Mouse (Mus musculus) hindbrain, embryonic 13.5 days (tissue): ENCODE data around the gene Mfsd7a. TPM values are rescaled to one million over a fixed set of nuclear protein-coding genes. Genes with fewer than 3 reads are reported as not detected.

Experiments used
- ATAC-seq: fragments of 200-750 bp; cut with Nextera tagmentation; 2 replicates; pipeline ENCODE4 v1.8.0; 2017; ENCODE audit warnings: moderate TSS enrichment; ENCODE audit not compliant: low FRiP score
- H3K27ac ChIP-seq: fragments of 300-500 bp; sonication (generic); 2 replicates; pipeline ENCODE4 v1.5.1; 2015; ENCODE audit warnings: inconsistent platforms, mild to moderate bottlenecking, moderate library complexity
- H3K27me3 ChIP-seq: fragments of 300-500 bp; sonication (generic); 2 replicates; pipeline ENCODE4 v1.6.1; 2015; ENCODE audit warnings: mild to moderate bottlenecking, inconsistent platforms
- H3K36me3 ChIP-seq: fragments of 300-500 bp; sonication (generic); 2 replicates; pipeline ENCODE4 v1.6.1; 2015; ENCODE audit warnings: mild to moderate bottlenecking, inconsistent platforms
- H3K4me1 ChIP-seq: fragments of 300-500 bp; sonication (generic); replicated peaks from 2 replicates; pipeline ENCODE4 v1.6.1; 2015; ENCODE audit warnings: inconsistent platforms
- H3K4me2 ChIP-seq: fragments of 300-500 bp; sonication (generic); 2 replicates; pipeline ENCODE4 v1.6.1; 2015; ENCODE audit warnings: inconsistent platforms, mild to moderate bottlenecking, moderate library complexity
- H3K4me3 ChIP-seq: fragments of 300-500 bp; sonication (generic); 2 replicates; pipeline ENCODE4 v1.5.1; 2015; ENCODE audit warnings: mild to moderate bottlenecking, inconsistent platforms
- H3K9ac ChIP-seq: fragments of 300-500 bp; sonication (generic); 2 replicates; pipeline ENCODE4 v1.6.1; 2015; ENCODE audit warnings: mild to moderate bottlenecking, inconsistent platforms
- H3K9me3 ChIP-seq: fragments of 300-500 bp; sonication (generic); 2 replicates; pipeline ENCODE4 v1.6.1; 2016; ENCODE audit warnings: inconsistent platforms
- WGBS: fragments of 180-500 bp; shearing (Covaris S2); methylation state at CpG from one replicate; pipeline ENCODE4 v1.1.7; 2015; 5-methylcytosine and 5-hydroxymethylcytosine counted together
- polyA plus RNA-seq: library from polyadenylated mRNA; unstranded; fragments of >200 nt; fragmentation: Nextera tagmentation; extraction: Ambion mirVana; gene quantifications from 2 replicates; pipeline ENCODE4 v1.2.1, GENCODE M21; 2015

The Mfsd7a gene
- polyA plus RNA-seq, 1 experiment from 2014 or later: 0.17 TPM

DNA sequence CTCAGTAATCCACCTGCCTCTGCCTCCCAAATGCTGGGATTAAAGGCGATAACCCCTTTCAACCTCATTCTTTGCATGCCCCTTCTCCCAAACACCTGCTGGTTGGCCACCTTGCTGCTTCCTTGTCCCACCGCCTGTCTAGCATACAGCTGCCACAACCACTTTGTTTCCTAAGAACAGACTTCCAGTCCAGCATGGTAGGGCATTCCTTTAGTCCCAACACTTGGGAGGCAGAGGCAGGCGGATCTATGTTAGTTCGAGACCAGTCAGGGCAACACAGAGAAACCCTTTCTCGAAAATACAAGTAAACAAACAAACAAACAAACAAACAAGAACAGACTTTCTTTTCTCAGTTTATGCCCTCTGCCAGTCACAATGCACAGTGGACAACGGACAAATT is 11.8 kb upstream of the Mfsd7a start:
- H3K27me3 ChIP-seq: peaks cover 23% of the 10 kb centered on the region
- H3K9ac ChIP-seq: peak overlapping the region; percentile 65; the same call in 1 of the 2 replicates
- H3K4me3 ChIP-seq: peak overlapping the region; percentile 92
- H3K4me1 ChIP-seq: peaks cover 37% of the 10 kb centered on the region
- peak overlapping the region; percentile 100 for H3K4me2 ChIP-seq
- no peak overlapping the region for H3K27ac ChIP-seq
- 45% methylated on average over 6 of the region's 6 CpGs for WGBS
- ATAC-seq: 0 out of 2 replicates have a peak, but pooled peaks have one; percentile 0
- no peaks in the 10 kb centered on the region for H3K36me3 ChIP-seq
- no peaks in the 10 kb centered on the region for H3K9me3 ChIP-seq

GRCm38 (mm10) chr5:108458706-108459105 is 10.0 kb upstream of the Mfsd7a start:
- no peaks in the 10 kb centered on the region for H3K36me3 ChIP-seq
- no peak overlapping the region for H3K4me2 ChIP-seq
- H3K27me3 ChIP-seq: peaks cover 23% of the 10 kb centered on the region
- H3K9ac ChIP-seq: no peak overlapping the region
- no peaks in the 10 kb centered on the region for H3K9me3 ChIP-seq
- ATAC-seq: no peak
- WGBS: 78% methylated on average over 2 of the region's 2 CpGs
- H3K4me1 ChIP-seq: peaks cover 22% of the 10 kb centered on the region
- H3K4me3 ChIP-seq: no peak overlapping the region
- H3K27ac ChIP-seq: no peak overlapping the region

DNA sequence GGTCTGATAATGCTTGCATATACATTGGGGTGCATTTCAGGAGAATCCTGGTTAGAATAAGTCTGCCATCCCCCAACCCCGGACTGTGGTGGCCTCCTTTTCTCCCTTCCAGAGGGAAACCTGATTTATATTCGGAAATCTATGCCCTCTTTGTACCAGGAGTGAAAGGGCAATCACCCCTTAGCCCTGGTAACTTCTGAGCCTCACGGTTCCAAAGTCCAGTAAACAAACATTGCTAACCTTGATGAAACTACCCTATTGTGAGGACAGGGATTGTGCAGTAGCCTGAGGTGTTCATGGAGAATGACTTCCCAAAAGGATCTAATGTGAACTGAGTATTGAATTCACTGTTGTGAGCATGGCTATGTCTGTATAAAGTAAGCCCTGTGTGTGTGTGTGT is 5.4 kb upstream of the Mfsd7a start:
- Histone ChIP-seq H3K4me1 (no peaks in the 10 kb centered on the region; the same call in 1 of the 2 replicates), H3K9me3 (no peaks in the 10 kb centered on the region), H3K4me3 (no peak overlapping the region), H3K27ac (no peak overlapping the region), H3K9ac (no peak overlapping the region), H3K36me3 (no peaks in the 10 kb centered on the region), H3K4me2 (no peak overlapping the region), H3K27me3 (peaks cover 16% of the 10 kb centered on the region)
- 38% methylated on average over 3 of the region's 3 CpGs for WGBS
- no peak for ATAC-seq

- H3K27me3 ChIP-seq: peaks cover 24% of the 10 kb centered on the region
- no peaks in the 10 kb centered on the region for H3K9me3 ChIP-seq
- H3K9ac ChIP-seq: no peak overlapping the region
- no peak overlapping the region for H3K4me3 ChIP-seq
- no peak overlapping the region for H3K4me2 ChIP-seq
- WGBS: 88% methylated on average over 1 of the region's 1 CpGs
- H3K4me1 ChIP-seq: peaks cover 8% of the 10 kb centered on the region; the same call in 1 of the 2 replicates
- ATAC-seq: no peak
- H3K27ac ChIP-seq: no peak overlapping the region
- H3K36me3 ChIP-seq: no peaks in the 10 kb centered on the region
Measured at GRCm38 (mm10) chr5:108452422-108452821, 3.7 kb upstream of the Mfsd7a start.

- ATAC-seq: no peak
- Histone ChIP-seq H3K27ac (no peak overlapping the region), H3K27me3 (peaks cover 26% of the 10 kb centered on the region), H3K9me3 (no peaks in the 10 kb centered on the region), H3K4me2 (no peak overlapping the region), H3K4me3 (no peak overlapping the region), H3K9ac (no peak overlapping the region), H3K4me1 (peaks cover 8% of the 10 kb centered on the region; the same call in 1 of the 2 replicates), H3K36me3 (no peaks in the 10 kb centered on the region)
- WGBS: 87% methylated on average over 1 of the region's 1 CpGs
Measured at GRCm38 (mm10) chr5:108451611-108452010, 2.9 kb upstream of the Mfsd7a start.

DNA sequence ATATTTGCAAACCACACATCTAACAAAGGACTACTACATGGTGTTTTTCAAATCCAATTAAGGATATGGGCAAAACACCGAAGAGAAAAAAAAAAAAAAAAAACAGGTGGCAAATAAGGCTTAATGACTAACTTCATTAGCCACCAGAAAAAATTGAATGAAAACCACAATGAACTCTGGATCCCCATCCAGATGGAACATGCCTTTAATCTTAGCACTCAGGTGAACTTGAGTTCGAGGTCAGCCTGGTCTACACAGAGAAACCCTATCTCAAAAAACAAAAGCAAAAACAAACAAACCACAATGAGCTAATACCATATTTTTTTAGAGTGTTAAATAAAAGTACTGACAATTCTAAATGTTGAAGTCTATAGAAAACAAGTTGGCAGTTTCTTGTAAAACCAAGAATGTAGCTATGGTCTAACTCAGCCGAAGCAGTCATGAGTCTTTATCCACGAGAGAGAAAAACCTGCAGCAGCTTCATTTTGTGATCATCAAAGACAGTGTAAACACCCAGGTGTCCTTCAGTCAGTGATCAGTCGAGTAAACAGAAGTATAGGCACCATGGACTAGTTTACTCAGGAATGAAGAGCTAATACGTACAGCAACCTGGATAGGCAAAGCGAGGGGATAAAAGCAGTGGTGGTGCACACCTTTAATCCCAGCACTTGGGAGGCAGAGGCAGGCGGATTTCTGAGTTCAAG is 2.3 kb upstream of the Mfsd7a start:
- no peak overlapping the region for H3K4me3 ChIP-seq
- H3K9me3 ChIP-seq: no peaks in the 10 kb centered on the region
- WGBS: 84% methylated on average over 8 of the region's 8 CpGs
- no peak overlapping the region for H3K27ac ChIP-seq
- ATAC-seq: no peak
- peaks cover 8% of the 10 kb centered on the region; the same call in 1 of the 2 replicates for H3K4me1 ChIP-seq
- peaks cover 26% of the 10 kb centered on the region for H3K27me3 ChIP-seq
- no peak overlapping the region for H3K9ac ChIP-seq
- no peaks in the 10 kb centered on the region for H3K36me3 ChIP-seq
- no peak overlapping the region for H3K4me2 ChIP-seq

DNA sequence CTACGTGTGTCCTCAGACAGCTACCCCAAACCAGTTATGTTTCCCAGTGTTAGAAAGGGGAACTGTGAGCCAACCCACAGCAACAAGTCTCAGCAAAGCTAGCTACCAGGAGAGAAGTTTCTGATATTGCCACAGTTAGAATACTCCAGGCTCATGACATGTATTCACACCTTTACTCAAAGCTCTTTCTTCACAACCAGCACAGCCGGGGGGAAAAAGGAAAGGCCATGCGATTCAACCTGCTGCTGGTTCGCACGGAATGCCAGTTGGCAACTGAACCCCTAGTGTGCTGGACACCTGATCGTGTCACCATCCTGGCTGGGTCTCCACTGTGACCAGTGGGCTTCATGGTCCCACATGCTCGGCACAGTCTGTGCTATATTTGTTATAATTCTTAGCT is 834 bp downstream of the Mfsd7a start:
- H3K9ac ChIP-seq: no peak overlapping the region
- H3K27me3 ChIP-seq: peaks cover 26% of the 10 kb centered on the region
- H3K27ac ChIP-seq: no peak overlapping the region
- no peaks in the 10 kb centered on the region for H3K9me3 ChIP-seq
- H3K4me2 ChIP-seq: no peak overlapping the region
- H3K4me1 ChIP-seq: peaks cover 8% of the 10 kb centered on the region; the same call in 1 of the 2 replicates
- no peaks in the 10 kb centered on the region for H3K36me3 ChIP-seq
- no peak for ATAC-seq
- no peak overlapping the region for H3K4me3 ChIP-seq
- WGBS: 87% methylated on average over 7 of the region's 7 CpGs

DNA sequence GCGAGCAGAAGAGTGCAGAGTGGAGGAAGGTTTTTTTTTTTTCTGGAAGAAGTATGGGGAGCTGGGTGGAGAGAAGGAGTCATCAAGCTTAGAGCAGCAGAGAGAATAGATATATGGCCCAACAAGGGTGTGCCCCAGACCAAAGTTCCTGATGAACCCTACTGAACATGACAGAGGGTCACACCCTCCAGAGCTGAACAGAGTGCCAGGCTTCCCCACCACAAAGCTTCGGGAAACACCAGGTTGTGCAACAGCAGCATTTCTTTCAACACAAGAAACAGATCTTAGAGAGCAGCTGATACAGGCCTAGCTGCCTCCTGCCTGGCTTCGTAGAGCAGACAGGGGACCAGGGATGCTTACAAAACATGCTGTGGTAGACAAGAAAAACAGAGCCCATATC is 1.7 kb downstream of the Mfsd7a start:
- Histone ChIP-seq H3K36me3 (no peaks in the 10 kb centered on the region), H3K4me3 (no peak overlapping the region), H3K4me1 (peaks cover 8% of the 10 kb centered on the region; the same call in 1 of the 2 replicates), H3K9me3 (no peaks in the 10 kb centered on the region), H3K9ac (no peak overlapping the region), H3K27me3 (peaks cover 26% of the 10 kb centered on the region), H3K27ac (no peak overlapping the region), H3K4me2 (no peak overlapping the region)
- no peak for ATAC-seq
- 87% methylated on average over 3 of the region's 3 CpGs for WGBS

DNA sequence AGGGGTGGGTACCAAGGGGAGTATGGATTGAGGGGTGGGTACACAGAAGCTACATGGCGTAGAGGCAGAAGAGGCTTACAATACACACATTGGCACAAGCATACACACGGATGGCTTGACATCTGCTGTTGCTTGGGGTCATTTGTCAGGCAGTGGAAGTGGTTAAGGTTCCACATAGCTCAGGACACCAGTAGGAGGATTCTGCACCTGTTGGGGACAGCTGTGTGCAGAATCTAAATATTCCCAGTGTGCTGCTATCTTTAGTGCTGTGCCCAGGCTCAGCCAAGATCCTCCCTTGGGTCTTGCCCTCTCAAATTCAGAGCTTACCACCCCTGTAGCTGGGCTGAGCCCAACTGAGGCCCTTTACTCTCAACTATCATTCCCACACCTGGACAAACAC is 12.6 kb downstream of the Mfsd7a start:
- WGBS: 91% methylated on average over 2 of the region's 2 CpGs
- Histone ChIP-seq H3K9me3 (no peaks in the 10 kb centered on the region), H3K27me3 (peaks cover 28% of the 10 kb centered on the region), H3K4me3 (no peak overlapping the region), H3K27ac (no peak overlapping the region), H3K4me2 (no peak overlapping the region), H3K4me1 (peaks cover 21% of the 10 kb centered on the region), H3K36me3 (peaks cover 16% of the 10 kb centered on the region), H3K9ac (no peak overlapping the region)
- ATAC-seq: no peak

GRCm38 (mm10) chr5:108433804-108434587 is 14.7 kb downstream of the Mfsd7a start, which contains the start of gene Atp5k:
Atp5k (minus strand) TSS chr5:108434448.
- peak within 1 kb of the TSS; percentile 94 for H3K9ac ChIP-seq
- H3K36me3 ChIP-seq: peaks cover 35% of the 10 kb centered on the region
- H3K9me3 ChIP-seq: no peaks in the 10 kb centered on the region
- 0 out of 2 replicates have a peak within 1 kb of the TSS, but pooled peaks have one; percentile 35 for H3K27ac ChIP-seq
- ATAC-seq: peak; percentile 88
- H3K4me3 ChIP-seq: peak within 1 kb of the TSS; percentile 92
- peaks cover 21% of the 10 kb centered on the region for H3K4me1 ChIP-seq
- peaks cover 23% of the 10 kb centered on the region for H3K27me3 ChIP-seq
- WGBS: under 1% methylated on average over 42 of the region's 42 CpGs
- H3K4me2 ChIP-seq: peak within 1 kb of the TSS; percentile 95

DNA sequence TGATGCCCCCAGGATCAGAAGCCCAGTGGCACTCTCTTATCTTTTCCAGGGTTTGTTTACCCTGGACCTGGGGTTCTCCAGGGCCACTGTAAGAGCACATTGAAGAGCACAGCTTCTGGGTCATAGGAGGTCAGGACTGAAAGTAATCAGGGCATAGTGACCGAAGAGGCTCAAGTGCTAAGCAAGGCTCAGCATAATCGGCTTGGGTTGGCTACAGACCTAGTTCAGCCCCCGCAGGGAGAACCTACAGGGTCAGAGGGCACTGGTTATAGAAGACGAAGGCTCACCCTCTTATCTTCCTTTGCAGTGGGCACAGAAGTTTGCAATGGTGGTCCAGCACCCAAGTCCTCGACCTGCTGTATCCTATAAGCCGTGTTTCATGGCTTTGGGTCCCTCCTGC is 17.5 kb downstream of the Mfsd7a start:
- H3K4me3 ChIP-seq: no peak overlapping the region
- peaks cover 21% of the 10 kb centered on the region for H3K4me1 ChIP-seq
- H3K9ac ChIP-seq: no peak overlapping the region
- peaks cover 9% of the 10 kb centered on the region; the same call in 1 of the 2 replicates for H3K27me3 ChIP-seq
- no peak overlapping the region for H3K4me2 ChIP-seq
- ATAC-seq: no peak
- H3K9me3 ChIP-seq: no peaks in the 10 kb centered on the region
- peaks cover 36% of the 10 kb centered on the region for H3K36me3 ChIP-seq
- 96% methylated on average over 6 of the region's 6 CpGs for WGBS
- H3K27ac ChIP-seq: no peak overlapping the region

DNA sequence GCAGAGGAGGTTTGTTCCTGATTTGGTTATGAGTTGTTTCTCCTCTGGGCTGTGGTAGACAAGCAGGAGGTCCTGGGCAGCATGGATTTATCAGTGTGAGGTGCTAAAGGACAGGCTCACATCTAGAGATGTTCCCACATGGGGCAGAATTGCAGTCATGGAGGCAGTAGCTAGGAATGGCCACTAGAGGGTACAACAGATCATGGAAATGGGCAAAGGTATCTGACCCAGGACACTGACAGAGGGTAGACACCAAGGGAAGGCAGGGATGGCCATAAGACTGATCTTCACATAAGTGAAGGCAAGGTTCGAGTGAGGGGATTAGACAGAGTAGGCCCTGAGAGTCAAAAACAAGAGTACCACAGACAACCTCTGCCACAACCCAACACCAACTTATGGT is 21.5 kb downstream of the Mfsd7a start:
- ATAC-seq: no peak
- 75% methylated on average over 1 of the region's 1 CpGs for WGBS
- H3K9me3 ChIP-seq: no peaks in the 10 kb centered on the region

More for the DNA sequence above, 21.5 kb downstream of the Mfsd7a start:
- Histone ChIP-seq H3K27ac (no peak overlapping the region), H3K27me3 (no peaks in the 10 kb centered on the region), H3K4me3 (no peak overlapping the region), H3K4me1 (0 out of 2 replicates have a peak, but pooled peaks cover under 1% of the 10 kb centered on the region), H3K9ac (no peak overlapping the region), H3K36me3 (peaks cover 29% of the 10 kb centered on the region), H3K4me2 (no peak overlapping the region)
